Mouse (Mus musculus) cerebellum, postnatal 4 days (tissue): Measurements from ENCODE around the gene Trip6.

Experiments
- DNase-seq, 2 experiments: peaks; one replicate each; pipeline ENCODE4 v3.0.0; 2022; ENCODE audit warnings: low spot score in 2 of 2, mixed read lengths in 1 of 2

Trip6 gene

GRCm38 (mm10) chr5:137338663-137339289 is 24.6 kb upstream of the Trip6 start:
- DNase-seq = peak in 1 of 2 experiments; percentile 44

GRCm38 (mm10) chr5:137338256-137338655 is 24.1 kb upstream of the Trip6 start:
- DNase-seq = peak; percentile 70 to 87

GRCm38 (mm10) chr5:137337190-137337589 is 23.0 kb upstream of the Trip6 start:
- no peak for DNase-seq

- DNase-seq = no peak
Measured at GRCm38 (mm10) chr5:137335066-137335465, 20.9 kb upstream of the Trip6 start.

- no peak for DNase-seq
Measured at GRCm38 (mm10) chr5:137334317-137334716, 20.1 kb upstream of the Trip6 start.

GRCm38 (mm10) chr5:137333512-137334174 is 19.4 kb upstream of the Trip6 start, which contains the start of gene Slc12a9:
Gene Slc12a9 (minus strand): TSS chr5:137333597.
- peak; percentile 76 to 93 for DNase-seq

GRCm38 (mm10) chr5:137332857-137333511 is 18.8 kb upstream of the Trip6 start:
- no peak for DNase-seq

- no peak for DNase-seq
Measured at GRCm38 (mm10) chr5:137330910-137331309, 16.7 kb upstream of the Trip6 start.

- DNase-seq = no peak
Measured at GRCm38 (mm10) chr5:137320996-137321395, 6.8 kb upstream of the Trip6 start.

- no peak for DNase-seq
Measured at GRCm38 (mm10) chr5:137318570-137318969, 4.4 kb upstream of the Trip6 start.

- no peak for DNase-seq
Measured at GRCm38 (mm10) chr5:137317361-137317760, 3.2 kb upstream of the Trip6 start.

- no peak for DNase-seq
Measured at GRCm38 (mm10) chr5:137315084-137315903, 1.1 kb upstream of the Trip6 start.

- DNase-seq = no peak
Measured at GRCm38 (mm10) chr5:137313466-137314192, 575 bp downstream of the Trip6 start.

GRCm38 (mm10) chr5:137308356-137308755 is 5.8 kb downstream of the Trip6 start:
- no peak for DNase-seq

- DNase-seq = peak; percentile 78 to 88
Measured at GRCm38 (mm10) chr5:137307071-137307912, 6.9 kb downstream of the Trip6 start, which contains the start of gene Srrt. Gene Srrt (minus strand): TSS chr5:137307674.

GRCm38 (mm10) chr5:137306439-137307005 is 7.7 kb downstream of the Trip6 start:
- no peak for DNase-seq

- DNase-seq = no peak
Measured at GRCm38 (mm10) chr5:137305822-137306221, 8.4 kb downstream of the Trip6 start.

- DNase-seq = no peak
Measured at GRCm38 (mm10) chr5:137304816-137305215, 9.4 kb downstream of the Trip6 start.

- no peak for DNase-seq
Measured at GRCm38 (mm10) chr5:137304165-137304564, 10.0 kb downstream of the Trip6 start.

GRCm38 (mm10) chr5:137303609-137304008 is 10.6 kb downstream of the Trip6 start:
- DNase-seq = no peak
